Mouse (Mus musculus) kidney, postnatal 14 days (tissue): ENCODE measurements around the gene Psg23.
"Not testable (repeated sequence)": the region's sequence is repeated elsewhere in the genome, so short reads cannot be mapped to it uniquely, and the experiment has no call there.

Experiments
- DNase-seq: peaks from one replicate; pipeline ENCODE4 v3.0.0; 2022; ENCODE audit warnings: mixed read lengths

The Psg23 gene

DNA sequence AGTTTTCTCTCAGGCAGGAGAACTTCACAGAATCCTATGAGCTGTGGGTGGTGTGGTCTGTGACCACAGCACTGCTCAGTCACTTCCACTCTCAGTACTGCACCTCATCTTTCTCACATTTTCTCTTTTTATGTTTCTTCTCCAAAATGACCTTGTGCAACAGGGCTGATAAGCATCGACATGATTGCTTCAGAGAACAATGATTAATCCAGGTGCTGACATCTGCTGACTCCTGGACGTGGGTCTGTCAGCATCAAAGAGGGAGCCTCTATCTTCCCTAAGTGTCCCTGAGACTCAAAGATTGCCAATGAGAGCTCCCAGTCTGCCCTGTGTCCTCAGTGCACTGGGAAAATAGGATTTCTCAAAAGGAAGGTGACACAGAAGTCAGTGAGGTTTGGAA, at the start of gene Psg23:
Gene Psg23, minus strand, starts transcription at position 101 of the 400 bp plus-strand sequence.
- not testable (repeated sequence) for DNase-seq

DNA sequence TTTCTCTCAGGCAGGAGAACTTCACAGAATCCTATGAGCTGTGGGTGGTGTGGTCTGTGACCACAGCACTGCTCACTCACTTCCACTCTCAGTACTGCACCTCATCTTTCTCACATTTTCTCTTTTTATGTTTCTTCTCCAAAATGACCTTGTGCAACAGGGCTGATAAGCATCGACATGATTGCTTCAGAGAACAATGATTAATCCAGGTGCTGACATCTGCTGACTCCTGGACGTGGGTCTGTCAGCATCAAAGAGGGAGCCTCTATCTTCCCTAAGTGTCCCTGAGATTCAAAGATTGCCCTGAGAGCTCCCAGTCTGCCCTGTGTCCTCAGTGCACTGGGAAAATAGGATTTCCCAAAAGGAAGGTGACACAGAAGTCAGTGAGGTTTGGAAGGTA, 40.3 kb upstream of the Psg23 start, which contains the start of gene Psg21:
Gene Psg21, minus strand, starts transcription at position 101 of the 400 bp plus-strand sequence.
- not testable (repeated sequence) for DNase-seq

DNA sequence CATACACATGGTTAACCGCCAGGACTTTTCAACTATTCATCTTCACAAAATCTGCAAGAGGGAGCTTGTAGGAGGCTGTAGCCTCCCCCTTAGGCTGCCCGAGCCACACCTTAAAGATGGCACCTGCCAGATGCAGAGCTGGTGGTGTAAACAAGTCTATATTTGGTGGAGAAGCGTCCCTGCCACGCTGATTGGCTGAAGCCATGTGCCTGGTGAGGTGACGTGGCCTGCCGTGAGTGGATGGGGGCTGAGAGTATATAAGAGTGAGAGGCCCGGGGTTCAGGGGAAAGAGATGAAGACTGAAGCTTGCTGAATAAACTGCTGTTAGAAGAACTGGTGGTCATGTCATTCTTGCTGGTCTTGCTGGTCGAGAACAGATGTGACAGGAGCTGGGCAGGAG, 10.6 kb upstream of the Psg23 start:
- not testable (repeated sequence) for DNase-seq

DNA sequence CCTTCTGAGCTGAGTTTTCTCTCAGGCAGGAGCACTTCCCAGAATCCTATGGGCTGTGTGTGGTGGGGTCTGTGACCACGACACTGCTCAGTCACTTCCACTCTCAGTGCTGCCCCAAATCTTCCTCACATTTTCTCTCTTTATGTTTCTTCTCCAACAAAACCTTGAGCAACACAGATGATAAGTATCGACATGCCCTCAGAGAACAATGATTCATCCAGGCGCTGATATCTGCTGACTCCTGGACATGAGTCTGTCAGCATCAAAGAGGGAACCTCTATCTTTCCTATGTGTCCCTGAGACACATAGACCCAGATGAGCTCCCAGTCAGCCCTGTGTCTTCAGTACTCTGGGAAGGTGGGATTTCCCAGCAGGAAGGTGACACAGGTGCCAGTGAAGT, 49.1 kb downstream of the Psg23 start, which contains the start of gene Psg27:
Gene Psg27, minus strand, starts transcription at position 101 of the 400 bp plus-strand sequence.
- no peak for DNase-seq

DNA sequence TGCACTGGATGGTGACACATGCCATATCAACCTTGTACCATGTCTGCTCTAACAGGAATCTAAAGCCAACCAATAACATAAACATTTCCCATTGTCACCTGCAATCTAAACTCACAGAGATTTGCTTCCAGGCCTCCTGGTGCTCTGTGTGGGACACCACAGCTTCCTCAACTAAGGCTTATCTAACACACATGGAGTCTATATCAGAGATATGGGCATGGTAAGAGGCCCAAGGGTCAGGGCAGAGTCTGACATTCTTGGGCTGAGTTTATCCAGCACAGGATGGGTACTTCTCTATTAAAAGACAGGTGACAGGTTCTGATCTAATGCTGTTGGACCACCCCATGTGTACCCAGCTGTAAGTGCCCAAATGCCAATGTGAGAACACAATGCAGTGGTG, 56.5 kb downstream of the Psg23 start:
- DNase-seq = no peak
